Mouse (Mus musculus): Measurements from ENCODE around the gene Clgn.

The Clgn gene

GRCm38 (mm10) chr8:83389316-83390005 is at the start of gene Clgn:
Gene Clgn, plus strand, starts transcription at chr8:83389867.
- peak; percentile 75 for DNase-seq

GRCm38 (mm10) chr8:83342076-83342475 is 47.6 kb upstream of the Clgn start:
- no peak for DNase-seq

- DNase-seq: no peak
Measured at GRCm38 (mm10) chr8:83342693-83343092, 47.0 kb upstream of the Clgn start.

GRCm38 (mm10) chr8:83348263-83348662 is 41.4 kb upstream of the Clgn start, which contains the start of gene Mgat4d:
Gene Mgat4d, plus strand, starts transcription at chr8:83348471.
- DNase-seq: no peak

- DNase-seq: no peak
Measured at GRCm38 (mm10) chr8:83351315-83351714, 38.4 kb upstream of the Clgn start.

GRCm38 (mm10) chr8:83363156-83363769 is 26.4 kb upstream of the Clgn start:
- DNase-seq: no peak

GRCm38 (mm10) chr8:83377231-83377630 is 12.4 kb upstream of the Clgn start:
- DNase-seq: no peak

- DNase-seq: no peak
Measured at GRCm38 (mm10) chr8:83380141-83380540, 9.5 kb upstream of the Clgn start.

- DNase-seq: no peak
Measured at GRCm38 (mm10) chr8:83381016-83381415, 8.7 kb upstream of the Clgn start.

GRCm38 (mm10) chr8:83382850-83383249 is 6.8 kb upstream of the Clgn start:
- no peak for DNase-seq

- DNase-seq: no peak
Measured at GRCm38 (mm10) chr8:83390006-83390701, 487 bp downstream of the Clgn start.

GRCm38 (mm10) chr8:83392521-83392920 is 2.9 kb downstream of the Clgn start:
- DNase-seq: no peak

GRCm38 (mm10) chr8:83394325-83394724 is 4.7 kb downstream of the Clgn start:
- no peak for DNase-seq

GRCm38 (mm10) chr8:83396680-83397079 is 7.0 kb downstream of the Clgn start:
- no peak for DNase-seq

- DNase-seq: no peak
Measured at GRCm38 (mm10) chr8:83397726-83398125, 8.1 kb downstream of the Clgn start.

- no peak for DNase-seq
Measured at GRCm38 (mm10) chr8:83405548-83405947, 15.9 kb downstream of the Clgn start.

- no peak for DNase-seq
Measured at GRCm38 (mm10) chr8:83406836-83407235, 17.2 kb downstream of the Clgn start.

GRCm38 (mm10) chr8:83408496-83408895 is 18.8 kb downstream of the Clgn start:
- no peak for DNase-seq

GRCm38 (mm10) chr8:83416878-83417277 is 27.2 kb downstream of the Clgn start:
- no peak for DNase-seq

- DNase-seq: no peak
Measured at GRCm38 (mm10) chr8:83417970-83418369, 28.3 kb downstream of the Clgn start.

GRCm38 (mm10) chr8:83418805-83419516 is 29.3 kb downstream of the Clgn start:
- DNase-seq: no peak

- DNase-seq: no peak
Measured at GRCm38 (mm10) chr8:83421354-83421753, 31.7 kb downstream of the Clgn start.
